Mouse (Mus musculus) bone marrow, adult 2 months (tissue): ENCODE data around the gene Casz1. TPM values are rescaled to one million over a fixed set of nuclear protein-coding genes. Genes with fewer than 3 reads are reported as not detected.

Experiments
- H3K27ac ChIP-seq: fragments of 200-500 bp; 2 replicates; pipeline ENCODE4 v1.5.1; 2012; ENCODE audit warnings: low read depth, mild to moderate bottlenecking, control low read depth, inconsistent platforms, low read length; ENCODE audit not compliant: control insufficient read depth, poor library complexity, insufficient read depth
- H3K4me1 ChIP-seq: fragments of 200-500 bp; 2 replicates; pipeline ENCODE4 v1.6.1; 2011; ENCODE audit warnings: low read length; ENCODE audit not compliant: control insufficient read depth, insufficient read depth
- H3K4me3 ChIP-seq: fragments of 200-500 bp; replicated peaks from 2 replicates; pipeline ENCODE3; 2011; ENCODE audit warnings: mild to moderate bottlenecking, low read depth, low read length, control low read depth; ENCODE audit not compliant: control insufficient read depth
- CTCF ChIP-seq: fragments of 200-500 bp; IDR thresholded peaks from 2 replicates; pipeline ENCODE4 v1.5.1; 2011; ENCODE audit warnings: low read length, control low read depth; ENCODE audit not compliant: control insufficient read depth, insufficient read depth
- POLR2A ChIP-seq: fragments of 200-500 bp; IDR thresholded peaks from 2 replicates; pipeline ENCODE4 v1.6.1; 2011; ENCODE audit warnings: low read depth, mild to moderate bottlenecking, control low read depth, low read length, borderline replicate concordance; ENCODE audit not compliant: control insufficient read depth
- WGBS: fragments of 180-500 bp; shearing (Covaris S2); methylation state at CpG from one replicate; pipeline ENCODE4 v1.1.7; 2018; 5-methylcytosine and 5-hydroxymethylcytosine counted together
- polyA plus RNA-seq: library from polyadenylated mRNA; stranded (reverse); fragments of >200 nt; gene quantifications from 2 replicates; pipeline ENCODE4 v1.2.4, GENCODE M21; 2011; ENCODE audit warnings: low replicate concordance; ENCODE audit not compliant: missing spikeins, insufficient read depth, insufficient read length

The Casz1 gene
- polyA plus RNA-seq, 1 experiment = 2.7 TPM

GRCm38 (mm10) chr4:148969610-148970009 lies 165.4 kb downstream of the Casz1 start:
- Histone ChIP-seq H3K4me3 (no peak overlapping the region), H3K27ac (no peak overlapping the region), H3K4me1 (no peaks in the 10 kb centered on the region)
- WGBS = 68% methylated on average over 5 of the region's 5 CpGs
- TF ChIP-seq CTCF (no peak), POLR2A (no peak)

GRCm38 (mm10) chr4:148970742-148971141 lies 166.5 kb downstream of the Casz1 start:
- H3K27ac ChIP-seq = no peak overlapping the region
- TF ChIP-seq CTCF (no peak), POLR2A (no peak)
- no peaks in the 10 kb centered on the region for H3K4me1 ChIP-seq
- no peak overlapping the region for H3K4me3 ChIP-seq
- WGBS = 85% methylated on average over 4 of the region's 4 CpGs

- H3K4me1 ChIP-seq = no peaks in the 10 kb centered on the region
- no peak overlapping the region for H3K27ac ChIP-seq
- no peak overlapping the region for H3K4me3 ChIP-seq
- 84% methylated on average over 3 of the region's 3 CpGs for WGBS
- no peak for TF ChIP-seq POLR2A
- TF ChIP-seq CTCF = no peak
These were observed 167.5 kb downstream of the Casz1 start for GRCm38 (mm10) chr4:148971613-148972242.

DNA sequence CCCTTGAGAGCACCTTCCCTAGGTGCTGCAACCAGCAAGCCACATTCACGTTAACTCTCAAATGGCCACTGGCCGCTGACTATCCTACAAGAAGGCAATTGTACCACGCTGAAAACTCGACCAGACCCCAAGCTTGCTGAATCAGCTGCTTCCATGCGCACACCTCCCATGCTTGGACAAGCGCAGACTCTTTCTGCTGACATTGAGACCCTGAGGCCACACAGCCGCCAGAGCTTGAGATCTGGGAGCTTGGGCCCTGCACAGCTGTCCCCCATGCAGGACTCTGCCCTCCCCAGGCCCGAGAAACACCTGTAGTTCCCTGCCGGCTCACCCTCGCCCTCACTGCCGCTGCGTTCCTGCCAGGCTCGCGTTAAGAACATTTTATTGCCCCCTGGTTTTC lies 168.5 kb downstream of the Casz1 start:
- TF ChIP-seq POLR2A (no peak), CTCF (no peak)
- WGBS = 89% methylated on average over 14 of the region's 14 CpGs
- Histone ChIP-seq H3K4me1 (no peaks in the 10 kb centered on the region), H3K27ac (no peak overlapping the region), H3K4me3 (no peak overlapping the region)

DNA sequence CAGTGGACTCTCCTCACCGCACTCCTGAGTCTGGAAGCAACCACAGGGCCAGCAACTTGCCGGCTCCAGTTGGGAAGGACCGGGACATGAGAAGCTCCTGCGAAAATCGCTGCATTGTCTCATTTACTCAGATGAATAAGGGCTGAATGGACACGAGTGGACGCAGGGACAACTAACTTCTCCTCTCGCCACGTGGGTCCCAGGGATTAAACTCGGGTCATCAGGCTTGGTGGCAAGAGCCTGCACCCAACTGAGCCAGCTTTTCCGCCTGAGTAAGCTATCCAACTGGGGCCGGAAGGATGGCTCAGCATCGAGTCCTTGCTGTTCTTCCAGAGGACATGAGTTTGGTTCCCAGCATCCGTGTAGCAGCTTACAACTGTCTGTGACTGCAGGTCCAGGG lies 169.2 kb downstream of the Casz1 start:
- Histone ChIP-seq H3K4me3 (no peak overlapping the region), H3K27ac (no peak overlapping the region)
- WGBS = 88% methylated on average over 14 of the region's 14 CpGs

DNA sequence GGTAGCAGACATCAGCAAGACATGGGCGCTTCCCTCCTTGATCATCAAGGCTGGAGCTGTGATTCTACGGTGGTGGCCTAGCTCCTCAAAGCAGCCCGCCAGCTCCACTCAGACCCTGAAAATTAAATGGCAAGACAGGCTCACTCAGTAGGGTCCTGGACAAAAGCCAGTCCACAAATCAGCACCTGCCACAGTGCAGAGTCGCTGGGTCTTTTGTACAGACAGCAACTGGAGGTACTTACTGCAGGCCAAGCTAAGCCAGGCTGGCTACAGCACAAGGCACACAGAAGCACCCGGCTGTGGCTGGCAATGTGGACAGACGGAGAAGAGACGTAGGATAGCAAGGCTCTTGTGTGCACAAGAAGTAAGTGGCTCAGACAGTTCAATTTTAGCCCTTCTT lies 170.6 kb downstream of the Casz1 start:
- no peak overlapping the region for H3K4me3 ChIP-seq
- 78% methylated on average over 7 of the region's 7 CpGs for WGBS
- no peaks in the 10 kb centered on the region for H3K4me1 ChIP-seq
- TF ChIP-seq CTCF = no peak
- TF ChIP-seq POLR2A = no peak
- no peak overlapping the region for H3K27ac ChIP-seq

More for the DNA sequence above, 169.2 kb downstream of the Casz1 start:
- H3K4me1 ChIP-seq = no peaks in the 10 kb centered on the region
- TF ChIP-seq POLR2A (no peak), CTCF (no peak)

GRCm38 (mm10) chr4:148978221-148978855 lies 174.1 kb downstream of the Casz1 start:
- TF ChIP-seq CTCF (no peak), POLR2A (no peak)
- H3K4me1 ChIP-seq = no peaks in the 10 kb centered on the region
- no peak overlapping the region for H3K4me3 ChIP-seq
- no peak overlapping the region for H3K27ac ChIP-seq
- 85% methylated on average over 9 of the region's 9 CpGs for WGBS

DNA sequence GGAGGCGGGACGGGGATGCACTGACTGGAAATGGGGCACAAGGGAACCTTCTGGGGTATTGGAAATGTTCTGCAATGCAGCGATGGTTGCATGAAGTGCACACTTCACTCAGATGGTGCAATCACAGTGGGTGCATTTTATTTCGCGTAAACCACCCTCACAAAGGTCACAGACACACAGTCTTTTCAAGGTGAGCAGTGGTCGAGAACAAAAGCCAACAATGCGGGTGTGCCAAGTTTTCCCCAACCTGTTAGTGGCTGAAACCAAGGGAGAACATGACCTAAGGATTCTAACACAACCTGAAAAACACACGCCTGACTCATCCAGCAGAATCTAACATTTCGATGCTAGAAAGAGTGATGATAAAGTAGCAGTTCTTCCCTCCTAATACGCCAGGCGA lies 174.7 kb downstream of the Casz1 start:
- no peak overlapping the region for H3K4me3 ChIP-seq
- TF ChIP-seq CTCF (no peak), POLR2A (no peak)
- WGBS = 81% methylated on average over 11 of the region's 11 CpGs
- H3K4me1 ChIP-seq = no peaks in the 10 kb centered on the region
- no peak overlapping the region for H3K27ac ChIP-seq

GRCm38 (mm10) chr4:148979837-148980236 lies 175.6 kb downstream of the Casz1 start:
- H3K4me3 ChIP-seq = no peak overlapping the region
- TF ChIP-seq POLR2A (no peak), CTCF (no peak)
- 80% methylated on average over 11 of the region's 11 CpGs for WGBS
- H3K27ac ChIP-seq = no peak overlapping the region
- no peaks in the 10 kb centered on the region for H3K4me1 ChIP-seq
